8 mouse cellular contexts compared by ENCODE assay signal in genomic region chr19:33222595-33223223, GRCm38 (mm10).
A peak's percentile ranks its signal among the peaks of the same experiment; 100 is the strongest.
DNase-seq lines count a peak whose midpoint lies in the region; ATAC-seq lines count a peak whose summit lies in the region.

No protein-coding gene starts in this region.

- 0 out of 2 replicates have a peak overlapping the region, but pooled peaks have one; percentile 25 for H3K9ac ChIP-seq in heart, embryonic 16.5 days (ENCODE audit: low read length)
- H3K9ac ChIP-seq in heart, embryonic 11.5 days (ENCODE audit: low read depth, low read length): no peak overlapping the region
- no peak overlapping the region for H3K9ac ChIP-seq in stomach, embryonic 14.5 days (replicated peaks; ENCODE audit: low read depth, low read length)

- no peaks in the 10 kb centered on the region for H3K9me3 ChIP-seq in heart, embryonic 16.5 days (replicated peaks; ENCODE audit: control insufficient read depth, low read length)
- H3K9me3 ChIP-seq in heart, embryonic 11.5 days (replicated peaks; ENCODE audit: control insufficient read depth, low read length): no peaks in the 10 kb centered on the region
- H3K9me3 ChIP-seq in stomach, embryonic 14.5 days (ENCODE audit: control insufficient read depth, low read depth, low read length): no peaks in the 10 kb centered on the region

- ATAC-seq in heart, embryonic 16.5 days (replicated peaks; ENCODE audit: extremely low read depth, insufficient read depth, low FRiP score): peak; percentile 53
- no peak for ATAC-seq in heart, embryonic 11.5 days (replicated peaks; ENCODE audit: insufficient number of reproducible peaks, low FRiP score, low TSS enrichment)
- peak; percentile 91 for ATAC-seq in inflammation-experienced regulatory T-cells, adult 6 months
- ATAC-seq in megakaryocyte progenitor cell, adult 5-6 weeks (replicated peaks; ENCODE audit: poor library complexity): peak; percentile 70
- ATAC-seq in stomach, embryonic 14.5 days (ENCODE audit: insufficient number of reproducible peaks, insufficient read depth, low FRiP score, low read depth): no peak

- H3K27me3 ChIP-seq in heart, embryonic 16.5 days (ENCODE audit: control insufficient read depth, insufficient read depth, low read length): no peaks in the 10 kb centered on the region
- no peaks in the 10 kb centered on the region for H3K27me3 ChIP-seq in heart, embryonic 11.5 days (ENCODE audit: control insufficient read depth, insufficient read depth, low read length)
- no peaks in the 10 kb centered on the region for H3K27me3 ChIP-seq in stomach, embryonic 14.5 days (ENCODE audit: control insufficient read depth, insufficient read depth, low read length)

- no peaks in the 10 kb centered on the region for H3K4me1 ChIP-seq in heart, embryonic 16.5 days (ENCODE audit: control insufficient read depth, insufficient read depth, low read length)
- no peaks in the 10 kb centered on the region for H3K4me1 ChIP-seq in heart, embryonic 11.5 days (ENCODE audit: control insufficient read depth, insufficient read depth, low read length)
- peaks cover 23% of the 10 kb centered on the region for H3K4me1 ChIP-seq in stomach, embryonic 14.5 days (ENCODE audit: control insufficient read depth, insufficient read depth, low read length)

- no peaks in the 10 kb centered on the region for H3K36me3 ChIP-seq in heart, embryonic 16.5 days (ENCODE audit: control insufficient read depth, insufficient read depth)
- no peaks in the 10 kb centered on the region for H3K36me3 ChIP-seq in heart, embryonic 11.5 days (ENCODE audit: control insufficient read depth, insufficient read depth, low read length)
- no peaks in the 10 kb centered on the region for H3K36me3 ChIP-seq in stomach, embryonic 14.5 days (ENCODE audit: control insufficient read depth, insufficient read depth, low read length)

- H3K4me2 ChIP-seq in heart, embryonic 16.5 days (ENCODE audit: low read depth, low read length): no peak overlapping the region
- H3K4me2 ChIP-seq in heart, embryonic 11.5 days: no peak overlapping the region
- no peak overlapping the region for H3K4me2 ChIP-seq in stomach, embryonic 14.5 days (replicated peaks; ENCODE audit: low read depth, low read length)

- H3K4me3 ChIP-seq in heart, embryonic 16.5 days (ENCODE audit: low read length): no peak overlapping the region
- H3K4me3 ChIP-seq in heart, embryonic 11.5 days (ENCODE audit: low read depth, low read length): no peak overlapping the region
- no peak overlapping the region for H3K4me3 ChIP-seq in stomach, embryonic 14.5 days (ENCODE audit: low read depth, low read length)

- DNase-seq in urinary bladder, postnatal 36 days (ENCODE audit: low spot score in 2 of 2): no peak
- no peak for DNase-seq in adrenal gland, adult 2 months
- DNase-seq in testis, postnatal 10 days (ENCODE audit: low spot score): no peak

- peak overlapping the region; percentile 63 for H3K27ac ChIP-seq in heart, embryonic 16.5 days (ENCODE audit: low read length)
- H3K27ac ChIP-seq in heart, embryonic 11.5 days (ENCODE audit: low read depth, low read length): no peak overlapping the region
- 0 out of 2 replicates have a peak overlapping the region, but pooled peaks have one; percentile 66 for H3K27ac ChIP-seq in stomach, embryonic 14.5 days (ENCODE audit: low read length)

- WGBS in heart, embryonic 16.5 days: 72% methylated on average over 12 of the region's 12 CpGs
- WGBS in heart, embryonic 11.5 days (ENCODE audit: insufficient replicate concordance): 76% methylated on average over 12 of the region's 12 CpGs
- 61% methylated on average over 12 of the region's 12 CpGs for WGBS in stomach, embryonic 14.5 days

Comparison
In these comparisons a context has a peak if more than half of its experiments do, and no peak if none do; other contexts are left out.
1. ATAC-seq: peak in heart, embryonic 16.5 days (single experiment), inflammation-experienced regulatory T-cells, adult 6 months (single experiment) and megakaryocyte progenitor cell, adult 5-6 weeks (single experiment); none in heart, embryonic 11.5 days (single experiment) and stomach, embryonic 14.5 days (single experiment).